Mouse (Mus musculus) lung, postnatal 36 days (tissue): ENCODE measurements at regions not wholly inside any gene's neighbourhood (a gene's known extent, or its start where the extent isn't known, plus 50 kb on each side); places are given as distances from the start of the nearest gene placed in this dataset.

Source experiments
- DNase-seq: peaks from one replicate; pipeline ENCODE4 v3.0.0; 2022; ENCODE audit warnings: mixed read lengths

GRCm38 (mm10) chr5:119156638-119157037, 513.8 kb upstream of the Tbx3 start:
- DNase-seq, result peak; percentile 21

GRCm38 (mm10) chr5:119158171-119158570, 512.3 kb upstream of the Tbx3 start:
- no peak for DNase-seq

DNA sequence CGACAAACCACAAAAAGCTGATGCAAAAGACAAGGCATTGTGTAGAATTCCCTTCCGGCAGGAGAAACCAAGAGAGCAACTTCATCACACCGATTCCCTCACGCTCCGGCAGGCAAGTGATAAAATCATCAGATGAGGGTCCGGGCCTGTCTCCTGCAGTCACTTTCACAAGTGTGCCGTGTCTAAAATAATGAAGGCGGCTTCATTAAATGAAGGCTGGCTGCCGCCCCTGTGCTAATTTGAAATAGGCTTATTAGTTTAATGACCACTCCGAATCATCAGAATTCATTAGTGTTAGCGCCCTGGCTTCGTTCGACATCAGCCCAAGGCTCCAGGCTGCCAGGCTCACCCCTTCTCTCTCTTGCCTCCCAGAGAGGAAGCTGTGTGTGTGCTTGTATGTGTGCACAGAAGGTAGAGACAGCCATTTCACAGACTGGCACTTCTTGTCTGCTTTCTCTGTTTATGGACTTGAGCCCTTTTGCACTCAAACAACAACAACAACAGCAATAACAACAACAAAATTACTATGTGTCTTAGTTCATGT, 508.3 kb upstream of the Tbx3 start:
- no peak for DNase-seq

DNA sequence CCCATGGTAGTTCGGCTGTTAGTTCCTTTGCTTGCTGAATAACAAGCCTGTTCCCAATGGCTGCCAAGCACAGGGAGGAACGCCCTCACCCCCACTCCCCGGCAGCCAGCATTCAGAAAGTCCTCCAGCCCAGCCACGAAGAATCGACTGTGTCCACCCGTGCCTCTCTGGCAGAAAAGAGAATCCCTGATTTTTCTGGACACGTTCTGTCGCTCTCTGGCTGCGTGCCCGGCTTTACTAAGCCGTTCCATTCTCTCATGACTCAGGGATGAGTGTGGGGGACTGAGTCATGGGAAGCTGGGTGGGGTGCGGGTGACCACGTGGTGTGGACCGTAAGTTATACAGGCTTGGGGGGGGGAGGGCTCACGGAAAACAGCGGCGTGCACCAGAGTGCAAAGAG, 502.8 kb upstream of the Tbx3 start:
- peak; percentile 67 for DNase-seq

- DNase-seq, result no peak
These were observed 501.2 kb upstream of the Tbx3 start for GRCm38 (mm10) chr5:119169274-119169673.

GRCm38 (mm10) chr5:119171626-119172025, 498.8 kb upstream of the Tbx3 start:
- DNase-seq, result no peak

DNA sequence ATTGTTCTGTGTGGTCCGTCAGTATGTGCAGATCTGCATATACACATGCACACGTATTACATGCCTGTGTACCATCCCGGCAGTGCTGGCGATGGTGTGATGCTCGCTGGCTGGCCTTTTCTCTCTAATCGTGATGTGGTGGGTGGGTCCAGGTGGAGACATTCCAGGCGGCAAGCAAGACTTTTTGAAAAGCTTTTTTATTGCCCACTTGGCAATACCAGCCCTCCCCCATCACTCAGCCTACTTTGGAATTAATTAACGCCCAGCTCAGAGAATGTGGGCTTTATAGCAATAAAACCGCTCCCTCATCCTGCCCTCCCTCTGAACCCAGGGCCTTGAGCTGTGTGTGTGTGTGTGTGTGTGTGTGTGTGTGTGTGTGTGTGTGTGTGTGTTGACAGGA, 491.7 kb upstream of the Tbx3 start:
- DNase-seq, result no peak

- peak; percentile 27 for DNase-seq
These were observed 486.9 kb upstream of the Tbx3 start for GRCm38 (mm10) chr5:119183545-119184047.

DNA sequence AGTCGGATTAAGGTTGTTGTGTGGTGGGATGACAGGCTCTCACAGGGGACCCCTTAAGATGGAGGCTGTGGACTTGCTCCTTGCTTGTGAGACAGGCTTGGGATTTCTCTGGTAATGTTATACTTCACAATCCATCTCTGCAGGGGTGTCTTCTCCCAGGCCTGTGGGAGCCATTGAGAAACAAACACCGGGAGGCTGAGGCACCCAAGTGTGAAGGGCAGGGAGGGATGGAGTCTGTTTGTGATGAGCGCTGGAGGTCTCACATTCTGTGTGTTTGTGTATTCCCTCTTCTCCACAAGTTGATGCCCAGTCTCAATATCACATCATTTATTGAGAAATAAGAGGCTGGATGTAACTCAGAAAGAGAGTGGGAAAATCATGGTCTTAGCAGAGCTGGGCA, 483.9 kb upstream of the Tbx3 start:
- no peak for DNase-seq

DNA sequence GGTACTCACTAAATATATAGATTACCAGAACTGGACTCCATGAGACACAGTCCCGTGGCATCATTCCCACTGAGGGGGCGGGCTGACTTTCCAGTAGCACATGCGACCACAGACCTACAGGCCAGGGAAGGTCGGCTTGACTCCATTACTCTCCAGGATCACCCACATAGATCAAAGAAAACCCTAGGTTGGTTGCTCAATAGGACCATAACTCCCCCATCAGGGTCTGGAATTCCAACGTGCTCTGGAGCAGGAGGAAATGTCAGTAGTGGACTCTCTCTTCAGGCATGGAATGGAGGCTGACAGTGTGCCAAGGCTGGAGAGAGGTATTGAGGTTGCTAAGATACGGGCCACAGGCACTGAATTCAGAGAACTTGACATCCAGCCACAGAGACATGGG, 482.0 kb upstream of the Tbx3 start:
- no peak for DNase-seq

DNA sequence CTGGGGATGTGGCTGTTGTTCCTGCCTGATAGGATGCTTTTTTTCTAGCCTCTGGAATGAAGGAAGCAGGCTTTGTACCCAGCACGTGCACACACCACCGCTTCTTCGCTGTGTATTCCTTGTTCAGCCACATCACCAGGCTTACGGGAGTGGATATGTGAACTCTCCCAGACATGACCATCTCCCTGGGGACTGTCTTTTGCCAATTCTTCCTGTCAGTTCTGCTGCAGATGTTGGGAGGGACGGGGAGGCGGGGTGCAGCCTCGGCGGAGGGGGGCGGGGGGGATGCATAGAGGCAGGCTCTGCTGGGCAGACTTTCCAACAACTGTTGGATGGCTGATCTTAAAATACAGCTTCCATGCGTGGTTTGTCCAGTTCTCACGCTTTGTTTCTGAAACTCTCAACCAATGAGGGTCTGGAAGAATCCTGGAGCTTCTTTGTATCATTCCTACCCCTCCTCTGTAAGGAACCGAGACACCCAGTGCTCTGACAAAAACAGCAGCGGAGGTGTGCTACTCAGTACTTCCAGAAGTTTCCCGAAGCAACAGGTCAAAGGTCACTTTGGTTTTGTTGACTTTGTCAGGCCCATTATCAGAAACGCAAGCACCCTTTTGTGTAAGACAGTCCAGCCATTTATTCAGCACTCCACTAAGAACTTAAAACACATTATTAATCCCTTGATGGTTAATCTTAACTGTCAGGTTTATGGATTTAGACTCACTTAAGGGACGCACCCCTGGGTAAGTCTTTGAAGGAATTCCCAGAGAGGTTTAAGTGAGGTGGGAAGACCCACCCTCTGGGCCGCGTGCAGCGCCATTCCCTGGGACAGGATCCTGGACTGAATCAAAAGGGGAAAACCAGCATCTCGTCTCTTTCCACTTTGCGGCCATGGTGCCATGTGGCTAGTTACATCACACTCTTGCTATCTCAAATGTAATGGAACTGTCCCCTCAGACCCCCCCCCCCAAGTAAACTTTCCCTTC, 476.5 kb upstream of the Tbx3 start:
- peak; percentile 38 for DNase-seq

DNA sequence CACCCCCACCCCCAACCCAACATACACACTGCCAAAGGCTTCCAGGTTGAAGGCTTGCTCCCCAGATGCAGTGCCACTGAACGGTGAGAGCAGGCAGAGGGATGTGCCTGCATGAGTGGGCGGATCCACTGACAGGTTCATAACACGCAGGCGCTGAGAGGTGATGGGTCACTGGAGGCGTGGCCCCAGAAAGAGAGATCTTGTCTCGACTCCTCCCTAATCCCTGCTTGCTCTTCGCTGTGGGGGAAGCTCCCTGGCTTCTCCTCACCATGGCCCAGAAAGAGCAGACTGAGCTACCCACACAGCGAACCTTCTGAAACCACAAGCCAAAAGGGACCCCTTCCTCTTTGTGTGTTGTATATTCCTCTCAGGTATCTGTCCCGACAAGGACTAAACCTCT, 470.6 kb upstream of the Tbx3 start:
- DNase-seq, result peak; percentile 15

GRCm38 (mm10) chr5:119201251-119201650, 469.2 kb upstream of the Tbx3 start:
- DNase-seq, result no peak

- DNase-seq, result peak; percentile 16
These were observed 465.7 kb upstream of the Tbx3 start for GRCm38 (mm10) chr5:119204736-119205135.

DNA sequence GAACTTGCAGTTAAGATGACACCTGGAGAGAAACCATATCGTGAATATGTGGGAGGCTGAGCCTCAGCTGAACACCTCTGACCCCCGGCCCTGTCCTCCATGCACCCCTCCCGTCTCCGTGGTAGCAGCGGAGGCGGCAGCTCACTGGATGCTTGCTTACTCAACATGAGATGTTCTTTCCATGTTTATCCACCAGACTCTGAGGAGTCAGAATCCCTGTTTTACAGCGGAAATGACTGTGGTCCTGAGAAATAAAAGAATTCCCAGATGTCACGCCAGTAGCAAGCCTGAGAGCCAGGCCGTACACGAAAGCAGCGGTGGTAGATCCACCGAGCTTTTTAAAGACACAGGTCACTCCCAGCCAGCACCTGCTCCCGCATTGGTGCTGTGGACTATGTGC, 462.4 kb upstream of the Tbx3 start:
- DNase-seq, result no peak

DNA sequence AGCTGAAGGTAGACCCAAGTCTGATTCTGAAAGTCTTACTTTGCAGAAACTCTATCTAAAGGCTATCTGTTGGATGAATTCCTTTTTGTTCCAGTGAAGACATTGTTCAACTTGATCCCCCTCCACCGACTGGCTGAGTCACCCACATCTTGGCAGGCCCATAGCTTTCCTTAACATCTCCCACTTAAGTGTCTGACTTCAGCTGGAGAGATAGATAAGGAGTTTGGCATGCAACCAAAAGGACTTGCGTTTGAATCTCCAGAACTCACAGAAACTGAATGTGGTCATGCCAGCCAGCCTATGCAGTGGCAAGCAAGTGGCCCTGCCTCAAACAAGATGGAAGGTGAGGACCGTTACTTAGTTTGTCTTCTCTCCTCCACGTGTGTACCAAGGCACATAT, 457.3 kb upstream of the Tbx3 start:
- DNase-seq, result peak; percentile 44

- DNase-seq, result no peak
These were observed 456.6 kb upstream of the Tbx3 start for GRCm38 (mm10) chr5:119213692-119214357.

DNA sequence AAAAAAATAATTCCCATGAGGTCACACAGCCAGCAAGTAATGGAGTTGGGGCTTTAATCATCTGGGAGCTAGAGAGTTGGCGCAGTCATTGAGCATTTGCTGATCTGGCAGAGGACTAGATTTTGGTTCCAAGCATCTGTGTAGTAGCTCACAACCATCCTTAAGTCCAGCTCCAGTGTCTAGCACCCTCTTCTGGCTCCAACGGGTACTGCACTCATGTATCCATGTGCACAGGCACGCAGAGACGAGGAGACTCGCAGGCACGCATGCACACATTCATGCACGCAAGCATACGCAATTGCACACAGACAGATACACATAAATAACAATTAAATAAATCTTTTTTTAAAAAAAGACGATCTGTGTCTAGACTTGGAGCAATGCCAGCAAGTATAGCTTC, 455.5 kb upstream of the Tbx3 start:
- peak; percentile 6 for DNase-seq

DNA sequence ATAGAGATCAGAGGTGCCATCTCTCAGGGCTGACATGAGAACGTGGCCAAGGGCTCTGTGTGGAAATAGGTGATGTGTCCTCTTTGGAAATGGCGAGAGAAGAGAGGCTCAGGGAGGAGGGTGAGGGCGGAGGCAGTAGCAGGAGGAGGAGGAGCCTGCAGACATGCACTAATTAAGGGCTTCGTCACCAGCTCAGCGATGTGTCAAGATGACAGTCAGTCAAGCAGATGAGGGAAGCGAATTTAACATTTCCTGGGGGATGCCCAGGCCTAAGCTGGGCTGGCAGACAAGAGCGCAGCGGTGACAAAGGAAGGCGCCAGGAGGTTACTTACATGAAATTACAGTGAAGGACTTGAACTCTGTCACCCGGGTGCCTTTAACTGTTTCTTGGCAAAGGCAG, 455.1 kb upstream of the Tbx3 start:
- DNase-seq, result no peak

DNA sequence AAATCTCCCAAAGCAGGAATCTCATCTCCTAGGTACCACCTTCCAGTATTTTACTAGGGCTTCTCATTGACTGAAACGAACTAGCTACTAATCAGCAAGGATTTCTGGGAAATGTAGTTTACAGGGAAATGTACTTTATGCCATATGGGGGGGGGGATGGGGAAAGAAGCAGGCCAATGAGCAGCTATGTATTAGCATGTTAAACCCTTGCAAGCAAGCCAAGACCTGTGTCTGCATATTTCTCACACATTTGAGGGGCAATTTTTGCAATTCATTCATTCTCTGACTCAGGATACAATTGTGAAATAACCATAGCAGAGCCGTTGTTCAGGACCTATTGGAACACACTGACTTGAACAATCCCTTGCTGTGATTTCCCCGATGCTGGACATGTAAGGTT, 454.3 kb upstream of the Tbx3 start:
- no peak for DNase-seq

DNA sequence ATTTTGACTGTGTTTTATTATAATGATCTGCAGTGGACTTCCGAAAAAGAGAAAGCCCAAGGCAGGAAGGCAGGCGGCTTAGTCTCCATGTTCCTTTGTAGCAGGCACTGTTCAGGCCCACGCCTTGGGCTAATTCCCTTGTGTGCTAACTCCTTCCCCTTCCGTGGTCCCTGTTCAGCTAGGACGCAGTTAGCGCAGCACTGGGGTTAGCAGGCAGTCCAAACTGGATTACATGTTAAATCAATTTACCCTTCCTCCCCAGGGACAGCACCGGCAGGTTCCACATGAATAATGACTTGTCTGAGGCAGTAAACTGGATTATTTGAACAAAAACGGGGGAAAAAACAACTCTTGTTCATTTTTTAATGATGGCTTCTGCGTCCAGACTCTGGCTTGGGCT, 453.4 kb upstream of the Tbx3 start:
- DNase-seq, result no peak

- no peak for DNase-seq
These were observed 441.8 kb upstream of the Tbx3 start for GRCm38 (mm10) chr5:119228691-119229090.

GRCm38 (mm10) chr5:119232941-119233340, 437.5 kb upstream of the Tbx3 start:
- DNase-seq, result no peak

GRCm38 (mm10) chr5:119235884-119236283, 434.6 kb upstream of the Tbx3 start:
- DNase-seq, result no peak
